Mouse (Mus musculus) kidney, adult 2 months (tissue): ENCODE measurements around the gene Creb3l2.

ENCODE experiments used
- CTCF ChIP-seq: fragments of 200-500 bp; conservative IDR thresholded peaks from 2 replicates; pipeline ENCODE4 v1.5.1; 2011; ENCODE audit warnings: low read depth, mild to moderate bottlenecking, control low read depth, low read length, moderate library complexity, mixed read lengths; ENCODE audit not compliant: insufficient read depth, insufficient read length
- POLR2A ChIP-seq: fragments of 200-500 bp; IDR thresholded peaks from one replicate; pipeline ENCODE4 v1.6.1; 2011; ENCODE audit warnings: low read depth, low read length, control low read depth

- TF ChIP-seq CTCF (0 out of 2 replicates have a peak, but pooled peaks have one; percentile 10), POLR2A (peak; percentile 83)
Observed at GRCm38 (mm10) chr6:37442041-37442667, at the start of gene Creb3l2.
